Mouse (Mus musculus) activated CD4-positive, CD25-positive, alpha-beta regulatory T cell, adult 4 months (primary cell): ENCODE measurements around the gene Rpl35a. TPM values are rescaled to one million over a fixed set of nuclear protein-coding genes. Genes with fewer than 3 reads are reported as not detected.

Experiments
- polyA plus RNA-seq, 2 experiments: library from polyadenylated mRNA; unstranded; fragments of 100-300 nt; shearing (Covaris generic); gene quantifications; one replicate each; pipeline ENCODE4 v1.2.1; 2017

Rpl35a gene
- polyA plus RNA-seq, 2 experiments from 2014 or later = 1,435 to 1,661 TPM

Other genes starting within 250 kb of the Rpl35a start
- gene Smbd1, start 246.0 kb upstream of the Rpl35a start, polyA plus RNA-seq = not detected
- 10 to 100 TPM; 66.7 to 69.8 TPM for gene Fyttd1, start 179.0 kb upstream of the Rpl35a start, polyA plus RNA-seq
- 10 to 100 TPM in 1 of 2 experiments, 1 to 10 TPM in 1; 6.6 to 13.0 TPM for gene Rubcn, start 178.7 kb upstream of the Rpl35a start, polyA plus RNA-seq
- 10 to 100 TPM; 20.5 to 21.4 TPM for gene Lrch3, start 142.4 kb upstream of the Rpl35a start, polyA plus RNA-seq
- gene Iqcg, start 235 bp upstream of the Rpl35a start, polyA plus RNA-seq = 1 to 10 TPM in 1 of 2 experiments, under 1 TPM in 1; 0.88 to 1.2 TPM
- 1 to 10 TPM in 1 of 2 experiments, under 1 TPM in 1; 0.17 to 2.4 TPM for gene Lmln, start 6.1 kb downstream of the Rpl35a start, polyA plus RNA-seq
- gene Osbpl11, start 128.6 kb downstream of the Rpl35a start, polyA plus RNA-seq = 1 to 10 TPM; 5.7 to 7.5 TPM
- gene Snx4, start 195.0 kb downstream of the Rpl35a start, polyA plus RNA-seq = 100 to 1,000 TPM; 109 to 115 TPM